Mouse (Mus musculus) granulocyte monocyte progenitor cell, adult 5-6 weeks (primary cell): ENCODE data around the gene Pigl. TPM values are rescaled to one million over a fixed set of nuclear protein-coding genes. Genes with fewer than 3 reads are reported as not detected.
"Not testable (repeated sequence)": the region's sequence is repeated elsewhere in the genome, so short reads cannot be mapped to it uniquely, and the experiment has no call there.

Experiments
- ATAC-seq: replicated peaks from 2 replicates; pipeline ENCODE4 v1.8.0; 2016; ENCODE audit warnings: mild to moderate bottlenecking, moderate TSS enrichment, inconsistent platforms; ENCODE audit not compliant: poor library complexity, severe bottlenecking
- total RNA-seq, 2 experiments: library from RNA; stranded (forward) in 1 of 2; stranded (reverse) in 1 of 2; fragments of 200-712, 200-1000 nt in 1 of 2; fragments of >200 nt in 1 of 2; fragmentation: Nextera tagmentation in 1 of 2; gene quantifications; 2 replicates each; pipeline ENCODE4 v1.2.3; 2014 to 2017

Gene Pigl
- 4.7 and 12.2 TPM in 2 replicates for total RNA-seq (2014; fragmentation: Nextera tagmentation)
- total RNA-seq (2017): 2.5 and 3.6 TPM in 2 replicates

DNA sequence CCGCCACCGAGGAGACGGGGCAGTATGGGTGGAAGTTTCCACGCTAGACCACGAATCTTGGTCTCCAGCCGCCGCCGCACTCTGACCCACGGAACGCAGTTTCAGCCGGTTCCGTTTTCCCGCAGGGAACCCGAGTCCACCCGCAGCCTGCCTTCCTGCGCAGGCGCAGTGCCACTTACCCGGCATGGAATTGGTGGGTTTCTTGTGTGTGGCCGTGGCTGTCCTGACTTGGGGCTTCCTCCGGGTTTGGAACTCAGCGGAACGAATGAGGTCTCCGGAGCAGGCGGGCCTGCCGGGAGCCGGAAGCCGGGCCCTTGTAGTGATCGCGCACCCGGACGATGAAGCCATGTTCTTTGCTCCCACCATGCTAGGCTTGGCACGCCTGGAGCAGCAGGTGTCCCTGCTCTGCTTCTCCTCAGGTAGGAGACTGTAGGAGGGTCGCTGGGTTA, at the start of gene Pigl, which contains the start of gene Ncor1:
Pigl (plus strand) TSS at position 185 of the 449 bp plus-strand sequence.
Ncor1 (minus strand) TSS at position 266 of the 449 bp plus-strand sequence.
- ATAC-seq: peak; percentile 62

DNA sequence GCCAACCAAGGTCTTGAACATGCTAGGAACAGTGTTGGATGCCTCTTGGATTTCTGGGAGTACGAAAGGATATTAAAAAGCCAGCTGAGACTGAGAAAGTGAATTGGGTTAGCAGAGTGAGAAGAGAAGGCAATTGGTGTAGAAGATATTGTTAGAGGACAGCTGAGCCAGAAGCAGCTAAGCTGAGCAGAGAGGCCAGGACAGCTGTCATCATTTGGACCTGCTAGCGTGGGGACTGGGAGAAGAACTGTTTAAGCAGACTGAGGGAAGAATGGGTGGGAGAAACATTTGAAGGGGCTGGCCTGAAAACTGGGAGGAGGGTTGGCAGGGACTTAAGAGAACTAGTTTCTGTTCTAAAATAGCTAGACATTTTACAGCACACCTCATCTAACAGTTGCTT, 49.4 kb upstream of the Pigl start:
- ATAC-seq: no peak

- ATAC-seq: no peak
Measured at GRCm38 (mm10) chr11:62409611-62410010, 48.6 kb upstream of the Pigl start.

- no peak for ATAC-seq
Measured at GRCm38 (mm10) chr11:62415026-62415425, 43.2 kb upstream of the Pigl start.

- ATAC-seq: no peak
Measured at GRCm38 (mm10) chr11:62424525-62424924, 33.7 kb upstream of the Pigl start.

DNA sequence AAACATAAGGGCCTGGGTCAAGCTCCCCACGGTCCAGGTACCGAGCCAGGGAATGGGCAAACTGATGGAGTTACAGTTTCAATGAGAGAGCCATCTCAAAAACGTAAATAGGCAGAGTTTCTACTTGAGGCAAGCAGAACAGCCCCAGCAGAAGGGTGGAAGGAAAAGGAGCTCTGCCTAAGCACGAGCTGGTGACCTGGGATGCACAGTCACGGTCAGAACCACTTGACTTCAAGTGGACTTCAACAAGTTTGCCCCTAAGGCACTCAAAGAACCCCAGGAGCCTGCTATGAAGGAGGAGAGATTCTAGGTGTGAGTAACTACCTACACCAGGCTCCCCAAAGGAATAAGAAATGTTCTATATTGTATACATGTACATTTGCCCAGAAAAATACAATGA, 32.0 kb upstream of the Pigl start:
- ATAC-seq: no peak

DNA sequence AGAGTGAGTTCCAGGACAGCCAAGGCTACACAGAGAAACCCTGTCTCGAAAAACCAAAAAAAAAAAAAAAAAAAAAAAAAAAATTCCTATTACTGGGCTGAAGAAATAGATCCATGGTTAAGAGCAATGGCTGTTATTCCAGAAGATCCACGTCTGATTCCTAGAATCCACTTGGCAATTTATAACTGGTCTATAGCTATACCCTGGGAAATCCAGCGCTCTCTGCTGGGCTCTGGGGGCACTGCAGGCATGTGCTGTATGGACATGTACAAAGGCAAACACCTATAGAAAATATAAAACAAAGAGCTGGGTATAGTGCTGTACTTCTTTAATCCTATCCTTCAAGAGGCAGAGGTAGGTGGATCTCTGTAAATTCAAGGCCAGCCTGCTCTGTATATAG, 31.2 kb upstream of the Pigl start:
- ATAC-seq: no peak

DNA sequence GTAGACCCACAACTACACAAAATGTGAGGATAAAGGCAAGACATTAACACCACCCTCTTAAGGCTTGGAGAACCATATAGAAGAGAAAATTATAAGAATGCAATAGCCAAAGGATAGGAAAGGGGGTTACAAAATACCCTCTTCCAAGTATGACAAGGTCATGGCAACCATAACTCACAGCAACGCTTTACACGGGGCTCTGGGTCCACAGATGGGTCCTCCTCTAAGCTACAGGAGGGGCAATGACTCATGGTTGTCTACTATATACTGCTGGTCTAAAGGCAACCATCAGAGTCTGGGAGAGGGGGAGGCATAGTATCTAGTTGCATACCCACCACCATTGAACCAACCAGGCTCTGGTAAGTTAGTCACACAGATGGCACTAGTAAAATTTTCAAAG, 26.0 kb upstream of the Pigl start:
- no peak for ATAC-seq

DNA sequence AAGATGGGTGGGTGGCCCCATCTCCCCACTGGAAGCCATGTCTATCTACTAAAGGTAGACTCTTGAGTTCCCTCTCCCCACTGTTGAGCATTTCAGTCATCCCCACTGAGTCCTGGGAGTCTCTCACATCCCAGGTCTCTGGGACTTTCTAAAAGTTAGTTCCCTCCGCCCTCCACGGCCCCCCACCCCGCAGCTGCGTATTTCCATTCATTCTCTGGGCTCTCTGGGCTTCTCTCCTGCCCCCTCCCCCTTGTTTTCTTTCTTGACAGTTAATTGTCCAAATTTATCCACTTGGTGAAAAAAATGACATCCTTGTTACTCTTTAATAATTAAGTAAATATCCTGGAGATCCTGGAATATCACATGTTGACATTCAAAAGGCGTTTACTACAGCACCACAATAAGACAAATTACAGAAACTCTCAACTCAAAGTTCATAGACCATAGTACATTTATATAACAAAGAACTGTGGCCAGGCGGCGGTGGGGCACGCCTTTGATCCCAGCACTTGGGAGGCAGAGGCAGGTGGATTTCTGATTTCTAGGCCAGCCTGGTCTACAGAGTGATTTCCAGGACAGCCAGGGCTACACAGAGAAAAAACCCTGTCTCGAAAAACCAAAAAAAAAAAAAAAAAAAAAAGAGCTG, 17.5 kb upstream of the Pigl start:
- no peak for ATAC-seq

GRCm38 (mm10) chr11:62445799-62446198, 12.5 kb upstream of the Pigl start:
- no peak for ATAC-seq

DNA sequence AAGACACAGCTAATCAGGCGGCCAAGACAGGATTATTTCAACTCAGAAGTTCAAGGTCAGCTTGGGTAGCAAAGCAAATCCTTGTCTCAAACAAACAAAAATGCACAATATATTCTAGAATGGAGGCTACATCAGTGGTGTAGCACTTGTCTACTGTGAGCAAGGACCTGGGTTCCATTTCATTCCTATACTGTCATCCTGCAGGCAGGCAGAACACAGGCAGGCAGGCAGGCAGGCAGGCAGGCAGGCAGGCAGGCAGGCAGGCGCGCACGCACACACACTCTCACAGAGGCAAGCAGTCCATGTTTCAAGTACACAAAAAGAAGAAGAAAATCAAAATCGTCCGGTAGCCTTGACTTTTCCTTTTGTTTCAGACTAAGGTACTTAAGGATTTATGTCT, 9.3 kb upstream of the Pigl start:
- no peak for ATAC-seq

DNA sequence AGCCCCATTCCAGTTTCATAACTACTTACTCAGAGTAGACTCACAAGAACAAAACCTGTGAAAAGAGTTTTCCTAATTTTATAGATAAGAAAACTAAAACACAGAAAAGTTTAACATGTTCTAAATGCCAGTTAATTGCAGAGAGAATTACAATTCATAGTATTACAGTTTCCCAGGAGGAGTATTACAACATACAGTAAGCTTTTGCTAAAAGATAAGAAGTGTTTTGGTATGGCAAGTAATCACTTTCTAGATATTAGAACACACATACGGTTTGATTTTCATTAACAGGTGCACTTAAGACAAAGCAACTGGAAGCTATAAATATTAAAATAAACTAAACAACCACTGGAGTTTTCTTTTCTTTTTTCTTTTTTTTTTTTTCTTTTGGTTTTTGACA, 3.1 kb upstream of the Pigl start:
- no peak for ATAC-seq

DNA sequence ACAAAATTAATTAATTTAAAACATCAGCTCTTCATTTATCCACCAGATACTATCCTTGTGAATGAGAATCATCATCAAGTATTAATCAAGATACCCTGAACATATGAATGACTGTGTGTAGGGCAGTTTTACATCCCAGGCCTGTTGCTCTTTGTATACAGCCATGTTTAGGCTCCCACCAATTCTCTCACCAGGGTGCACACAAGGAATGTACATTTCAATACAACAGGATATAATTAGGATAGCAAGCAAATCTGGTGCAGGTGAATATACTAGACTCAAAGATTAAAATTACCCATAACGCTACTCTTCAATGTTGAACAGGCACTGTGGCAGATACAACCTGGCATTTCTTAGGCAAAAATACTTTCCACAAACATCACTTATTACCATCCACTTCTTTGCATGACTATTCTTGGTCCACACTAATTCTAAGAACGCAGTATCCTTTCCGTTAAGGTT, 2.2 kb upstream of the Pigl start:
- no peak for ATAC-seq

GRCm38 (mm10) chr11:62456483-62457172, 1.6 kb upstream of the Pigl start:
- ATAC-seq: peak; percentile 31

GRCm38 (mm10) chr11:62457241-62457890, 894 bp upstream of the Pigl start:
- ATAC-seq: peak; percentile 85

DNA sequence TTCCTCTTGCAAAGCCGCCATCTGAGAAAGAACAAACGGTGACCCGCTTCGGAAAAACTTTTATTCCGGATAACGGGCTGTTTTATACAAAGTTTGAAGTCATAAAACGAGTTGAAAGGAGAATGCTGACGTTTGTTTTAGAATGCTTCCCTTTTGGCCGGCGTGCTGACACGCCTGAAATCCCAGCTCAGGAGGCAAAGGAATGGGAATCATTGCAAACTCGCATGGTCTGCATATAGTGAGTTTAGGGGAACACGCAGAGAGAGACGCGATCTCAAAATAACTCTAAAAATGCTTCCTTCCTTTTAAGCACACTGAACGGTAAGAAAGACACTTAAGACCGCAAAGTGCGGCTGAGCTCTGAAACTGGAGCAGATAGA, 379 bp upstream of the Pigl start:
- no peak for ATAC-seq

GRCm38 (mm10) chr11:62458780-62459179, 520 bp downstream of the Pigl start:
- ATAC-seq: no peak

DNA sequence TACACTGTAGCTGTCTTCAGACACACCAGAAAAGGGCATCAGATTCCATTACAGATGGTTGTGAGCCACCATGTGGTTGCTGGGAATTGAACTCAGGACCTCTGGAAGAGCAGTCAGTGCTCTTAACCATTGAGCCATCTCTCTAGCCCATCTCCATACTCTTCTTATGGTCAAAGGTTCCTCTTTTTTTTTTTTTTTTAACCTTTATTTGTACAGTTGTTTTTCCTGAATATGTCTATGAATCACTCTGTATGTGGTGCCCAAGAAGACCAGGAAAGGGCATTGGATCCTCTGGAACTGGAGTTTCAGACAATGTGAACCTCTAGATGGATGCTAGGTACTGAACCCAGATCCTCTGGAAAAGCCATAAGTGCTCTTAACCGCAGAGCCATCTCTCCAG, 4.3 kb downstream of the Pigl start:
- not testable (repeated sequence) for ATAC-seq

DNA sequence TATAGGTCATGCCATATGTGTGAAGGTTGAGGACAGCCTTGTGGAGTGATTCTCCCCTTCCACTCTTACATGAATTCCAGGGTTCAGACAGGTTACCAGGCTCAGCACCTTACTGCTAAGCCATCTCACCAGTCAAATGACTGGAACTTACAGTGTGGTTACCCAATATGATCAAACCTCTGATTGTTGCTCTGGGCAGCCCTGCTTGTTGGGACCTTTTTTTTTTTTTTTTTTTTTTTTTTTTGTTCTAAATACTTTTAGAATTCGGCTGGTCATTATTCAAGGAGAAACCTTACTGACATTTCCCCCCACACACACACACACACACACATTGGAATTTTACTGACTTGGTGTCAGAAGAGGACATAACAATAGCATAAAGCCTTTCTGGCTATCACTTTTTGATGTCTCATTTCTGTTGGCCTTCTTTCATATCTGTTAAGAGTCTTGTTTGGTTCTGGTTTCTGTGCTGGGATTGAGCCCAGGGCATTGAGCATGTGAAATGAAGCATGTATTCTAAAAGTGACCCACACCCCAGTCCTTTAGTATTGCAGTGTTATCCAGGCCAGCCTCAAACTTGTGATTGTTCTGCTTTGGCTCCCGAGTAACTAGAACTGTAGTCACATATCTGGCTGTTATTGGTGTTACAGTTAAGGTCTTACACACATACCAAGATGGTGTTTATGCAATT, 5.1 kb downstream of the Pigl start:
- ATAC-seq: no peak

- ATAC-seq: no peak
Measured at GRCm38 (mm10) chr11:62464696-62465095, 6.4 kb downstream of the Pigl start.

DNA sequence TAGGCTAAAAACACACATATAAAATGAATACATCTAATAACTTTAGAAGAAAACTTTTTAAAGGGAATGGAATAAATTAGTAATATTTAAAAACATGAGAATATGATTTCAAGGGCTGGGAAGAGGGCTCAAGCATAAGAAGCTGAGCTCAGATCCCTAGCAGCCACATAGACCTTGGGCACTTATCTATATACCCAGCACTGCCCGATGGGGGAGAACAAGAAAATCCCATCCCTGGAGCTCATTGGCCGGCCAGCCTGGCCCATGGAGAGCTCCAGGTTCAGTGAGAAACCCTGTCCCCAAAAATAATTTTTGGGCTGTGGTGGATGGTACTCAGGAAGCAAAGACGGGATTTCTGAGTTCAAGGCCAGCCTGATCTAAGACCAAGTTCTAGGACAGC, 7.6 kb downstream of the Pigl start:
- ATAC-seq: no peak
